ENCODE assay signal across 7 mouse cellular contexts in the genomic region with DNA sequence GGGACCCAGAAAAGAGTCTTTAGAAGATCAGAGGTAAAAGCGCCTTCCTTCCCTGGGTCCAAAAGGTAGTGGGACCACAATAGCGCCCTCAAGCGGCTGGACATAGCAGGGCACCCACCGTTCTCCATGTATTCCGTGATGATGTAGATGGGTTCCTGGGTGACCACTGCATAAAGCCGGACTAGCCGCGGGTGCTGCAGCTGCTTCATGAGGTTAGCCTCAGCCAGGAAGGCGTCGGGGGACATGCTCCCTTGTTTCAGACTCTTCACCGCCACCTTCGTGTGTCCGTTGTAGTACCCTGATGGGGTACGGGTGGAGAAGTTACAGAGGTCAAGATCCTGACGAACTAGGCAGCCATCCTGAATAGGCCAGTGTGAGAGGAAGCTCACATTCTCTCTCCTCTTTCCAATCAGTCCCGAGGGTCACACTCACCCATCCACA. TPM values are rescaled to one million over a fixed set of nuclear protein-coding genes. Genes with fewer than 3 reads are reported as not detected.
DNase-seq lines count a peak whose midpoint lies in the region; ATAC-seq lines count a peak whose summit lies in the region.

No protein-coding gene starts in this region.

- H3K9ac ChIP-seq in forebrain, embryonic 11.5 days (ENCODE audit: low read length) = peak overlapping the region; percentile 66
- H3K9ac ChIP-seq in intestine, embryonic 15.5 days = peak overlapping the region; percentile 51
- peak overlapping the region; percentile 29; the same call in 1 of the 2 replicates for H3K9ac ChIP-seq in limb, embryonic 15.5 days
- peak overlapping the region; percentile 60 for H3K9ac ChIP-seq in midbrain, embryonic 13.5 days (replicated peaks)

- no peaks in the 10 kb centered on the region for H3K36me3 ChIP-seq in forebrain, embryonic 11.5 days (ENCODE audit: control insufficient read depth, insufficient read depth, low read length)
- no peaks in the 10 kb centered on the region for H3K36me3 ChIP-seq in intestine, embryonic 15.5 days
- no peaks in the 10 kb centered on the region for H3K36me3 ChIP-seq in limb, embryonic 15.5 days
- no peaks in the 10 kb centered on the region for H3K36me3 ChIP-seq in midbrain, embryonic 13.5 days

- WGBS in forebrain, embryonic 11.5 days = 4% methylated on average over 16 of the region's 16 CpGs
- WGBS in intestine, embryonic 15.5 days = 6% methylated on average over 16 of the region's 16 CpGs
- 5% methylated on average over 16 of the region's 16 CpGs for WGBS in limb, embryonic 15.5 days
- 5% methylated on average over 16 of the region's 16 CpGs for WGBS in midbrain, embryonic 13.5 days

- H3K9me3 ChIP-seq in forebrain, embryonic 11.5 days (ENCODE audit: control insufficient read depth, low read length) = no peaks in the 10 kb centered on the region
- no peaks in the 10 kb centered on the region for H3K9me3 ChIP-seq in intestine, embryonic 15.5 days
- no peaks in the 10 kb centered on the region for H3K9me3 ChIP-seq in limb, embryonic 15.5 days
- no peaks in the 10 kb centered on the region for H3K9me3 ChIP-seq in midbrain, embryonic 13.5 days

- H3K27me3 ChIP-seq in forebrain, embryonic 11.5 days (ENCODE audit: control insufficient read depth, insufficient read depth, low read length) = no peaks in the 10 kb centered on the region
- H3K27me3 ChIP-seq in intestine, embryonic 15.5 days (replicated peaks) = no peaks in the 10 kb centered on the region
- H3K27me3 ChIP-seq in limb, embryonic 15.5 days = no peaks in the 10 kb centered on the region
- peaks cover 14% of the 10 kb centered on the region; the same call in 1 of the 2 replicates for H3K27me3 ChIP-seq in midbrain, embryonic 13.5 days

- peak overlapping the region; percentile 82 for H3K4me2 ChIP-seq in forebrain, embryonic 11.5 days (ENCODE audit: low read depth, low read length, severe bottlenecking)
- H3K4me2 ChIP-seq in intestine, embryonic 15.5 days (replicated peaks) = peak overlapping the region; percentile 87
- H3K4me2 ChIP-seq in limb, embryonic 15.5 days = peak overlapping the region; percentile 74
- H3K4me2 ChIP-seq in midbrain, embryonic 13.5 days (replicated peaks) = peak overlapping the region; percentile 77

- peak overlapping the region; percentile 46 for H3K4me3 ChIP-seq in forebrain, embryonic 11.5 days (ENCODE audit: low read depth, low read length)
- H3K4me3 ChIP-seq in intestine, embryonic 15.5 days (replicated peaks) = peak overlapping the region; percentile 46
- H3K4me3 ChIP-seq in limb, embryonic 15.5 days = peak overlapping the region; percentile 54
- peak overlapping the region; percentile 51 for H3K4me3 ChIP-seq in midbrain, embryonic 13.5 days (replicated peaks)

- ATAC-seq in cerebellum, adult (ENCODE audit: insufficient number of reproducible peaks, low FRiP score, low TSS enrichment) = 0 out of 2 replicates have a peak, but pooled peaks have one; percentile 15
- ATAC-seq in forebrain, embryonic 11.5 days (replicated peaks; ENCODE audit: low FRiP score) = peak; percentile 44
- ATAC-seq in intestine, embryonic 15.5 days = peak; percentile 27
- 0 out of 2 replicates have a peak, but pooled peaks have one; percentile 22 for ATAC-seq in limb, embryonic 15.5 days (ENCODE audit: insufficient number of reproducible peaks, low FRiP score, low TSS enrichment, low read depth)
- peak; percentile 58; the same call in 1 of the 2 replicates for ATAC-seq in midbrain, embryonic 13.5 days

- no peak overlapping the region for H3K27ac ChIP-seq in forebrain, embryonic 11.5 days (ENCODE audit: low read depth, low read length)
- no peak overlapping the region for H3K27ac ChIP-seq in intestine, embryonic 15.5 days
- no peak overlapping the region for H3K27ac ChIP-seq in limb, embryonic 15.5 days
- H3K27ac ChIP-seq in midbrain, embryonic 13.5 days = no peak overlapping the region

- H3K4me1 ChIP-seq in forebrain, embryonic 11.5 days (replicated peaks; ENCODE audit: control insufficient read depth, insufficient read depth, low read length) = peaks cover 9% of the 10 kb centered on the region; the same call in 1 of the 2 replicates
- H3K4me1 ChIP-seq in intestine, embryonic 15.5 days (replicated peaks) = peaks cover 10% of the 10 kb centered on the region
- H3K4me1 ChIP-seq in limb, embryonic 15.5 days = peaks cover 11% of the 10 kb centered on the region
- peaks cover 13% of the 10 kb centered on the region for H3K4me1 ChIP-seq in midbrain, embryonic 13.5 days (replicated peaks)

- DNase-seq in adrenal gland, adult (ENCODE audit: inconsistent age in 2 of 2, low spot score in 1 of 2) = peak; percentile 78 to 92
- peak; percentile 82 for DNase-seq in forebrain, embryonic 11.5 days (ENCODE audit: low spot score)
- peak; percentile 40 to 59 for DNase-seq in spleen, postnatal 14 days (ENCODE audit: low spot score in 2 of 2)

RNA-seq across cellular contexts. Expression of a gene that starts 12.9 kb away (rescaled TPM):
- 262 and 282 TPM in 2 replicates for polyA plus RNA-seq in forebrain, embryonic 11.5 days (2014; fragmentation: Nextera tagmentation; extraction: Ambion mirVana)
- polyA plus RNA-seq in intestine, embryonic 15.5 days (2015; fragmentation: Nextera tagmentation; extraction: Ambion mirVana) = 200 and 203 TPM in 2 replicates
- 196 and 204 TPM in 2 replicates for polyA plus RNA-seq in limb, embryonic 15.5 days (2015; fragmentation: Nextera tagmentation; extraction: Ambion mirVana)
- 138 TPM in 2 replicates for polyA plus RNA-seq in midbrain, embryonic 13.5 days (2015; fragmentation: Nextera tagmentation; extraction: Ambion mirVana)

RNA-seq across cellular contexts. Expression of a gene that starts 18.0 kb away (rescaled TPM):
- polyA plus RNA-seq in forebrain, embryonic 11.5 days (2014; fragmentation: Nextera tagmentation; extraction: Ambion mirVana) = 11.5 and 13.8 TPM in 2 replicates
- 7.6 and 9.7 TPM in 2 replicates for polyA plus RNA-seq in intestine, embryonic 15.5 days (2015; fragmentation: Nextera tagmentation; extraction: Ambion mirVana)
- polyA plus RNA-seq in limb, embryonic 15.5 days (2015; fragmentation: Nextera tagmentation; extraction: Ambion mirVana) = 5.8 and 6.3 TPM in 2 replicates
- 5.9 and 7.1 TPM in 2 replicates for polyA plus RNA-seq in midbrain, embryonic 13.5 days (2015; fragmentation: Nextera tagmentation; extraction: Ambion mirVana)

RNA-seq across cellular contexts. Expression of a gene that starts 22.9 kb away (rescaled TPM):
- polyA plus RNA-seq in forebrain, embryonic 11.5 days (2014; fragmentation: Nextera tagmentation; extraction: Ambion mirVana) = 0.71 and 1.1 TPM in 2 replicates
- polyA plus RNA-seq in intestine, embryonic 15.5 days (2015; fragmentation: Nextera tagmentation; extraction: Ambion mirVana) = 3.0 and 3.3 TPM in 2 replicates
- polyA plus RNA-seq in limb, embryonic 15.5 days (2015; fragmentation: Nextera tagmentation; extraction: Ambion mirVana) = 6.9 and 7.0 TPM in 2 replicates
- polyA plus RNA-seq in midbrain, embryonic 13.5 days (2015; fragmentation: Nextera tagmentation; extraction: Ambion mirVana) = 0.22 and 0.35 TPM in 2 replicates

RNA-seq across cellular contexts. Expression of a gene that starts 42.1 kb away (rescaled TPM):
- polyA plus RNA-seq in forebrain, embryonic 11.5 days (2014; fragmentation: Nextera tagmentation; extraction: Ambion mirVana) = 1,728 and 1,922 TPM in 2 replicates
- polyA plus RNA-seq in intestine, embryonic 15.5 days (2015; fragmentation: Nextera tagmentation; extraction: Ambion mirVana) = 432 and 487 TPM in 2 replicates
- 445 and 538 TPM in 2 replicates for polyA plus RNA-seq in limb, embryonic 15.5 days (2015; fragmentation: Nextera tagmentation; extraction: Ambion mirVana)
- polyA plus RNA-seq in midbrain, embryonic 13.5 days (2015; fragmentation: Nextera tagmentation; extraction: Ambion mirVana) = 1,749 and 1,885 TPM in 2 replicates

RNA-seq across cellular contexts. Expression of a gene that starts 45.0 kb away (rescaled TPM):
- polyA plus RNA-seq in forebrain, embryonic 11.5 days (2014; fragmentation: Nextera tagmentation; extraction: Ambion mirVana) = 251 and 272 TPM in 2 replicates
- polyA plus RNA-seq in intestine, embryonic 15.5 days (2015; fragmentation: Nextera tagmentation; extraction: Ambion mirVana) = 270 and 281 TPM in 2 replicates
- 275 and 278 TPM in 2 replicates for polyA plus RNA-seq in limb, embryonic 15.5 days (2015; fragmentation: Nextera tagmentation; extraction: Ambion mirVana)
- polyA plus RNA-seq in midbrain, embryonic 13.5 days (2015; fragmentation: Nextera tagmentation; extraction: Ambion mirVana) = 210 and 220 TPM in 2 replicates
